Mouse (Mus musculus) heart, embryonic 14.5 days (tissue): ENCODE data around the gene Rab3a. TPM values are rescaled to one million over a fixed set of nuclear protein-coding genes. Genes with fewer than 3 reads are reported as not detected.
A peak's percentile ranks its signal among the peaks of the same experiment; 100 is the strongest.

Experiments used
- ATAC-seq: fragments of 200-750 bp; cut with Nextera tagmentation; 2 replicates; pipeline ENCODE4 v1.8.0; 2017; ENCODE audit warnings: low read depth, moderate TSS enrichment; ENCODE audit not compliant: insufficient number of reproducible peaks, insufficient read depth, low FRiP score
- H3K27ac ChIP-seq, 2 experiments: fragments of 200-500 bp in 1 of 2; fragments of 300-500 bp in 1 of 2; sonication (generic) in 1 of 2; replicated peaks in 1 of 2; 2 replicates each; pipeline ENCODE4 v1.5.1; 2012 to 2014; ENCODE audit warnings: low read depth in 2 of 2, low read length in 2 of 2, control low read depth in 1 of 2, mild to moderate bottlenecking in 1 of 2, mixed read lengths in 1 of 2; ENCODE audit not compliant: control insufficient read depth in 1 of 2, insufficient read depth in 1 of 2
- H3K27me3 ChIP-seq: fragments of 300-500 bp; sonication (generic); 2 replicates; pipeline ENCODE4 v1.6.1; 2014; ENCODE audit warnings: mild to moderate bottlenecking, low read length, control low read depth; ENCODE audit not compliant: control insufficient read depth, insufficient read depth
- H3K36me3 ChIP-seq: fragments of 300-500 bp; sonication (generic); 2 replicates; pipeline ENCODE4 v1.6.1; 2014; ENCODE audit warnings: mild to moderate bottlenecking, control low read depth, low read length, mixed read lengths; ENCODE audit not compliant: control insufficient read depth, insufficient read depth
- H3K4me1 ChIP-seq, 2 experiments: fragments of 200-500 bp in 1 of 2; fragments of 300-500 bp in 1 of 2; sonication (generic) in 1 of 2; 2 replicates each; pipeline ENCODE4 v1.6.1; 2012 to 2014; ENCODE audit warnings: low read length in 2 of 2, control low read depth in 1 of 2, mixed read lengths in 1 of 2; ENCODE audit not compliant: control insufficient read depth in 2 of 2, insufficient read depth in 2 of 2
- H3K4me2 ChIP-seq: fragments of 300-500 bp; sonication (generic); 2 replicates; pipeline ENCODE4 v1.6.1; 2014; ENCODE audit warnings: mild to moderate bottlenecking, low read length
- H3K4me3 ChIP-seq, 2 experiments: fragments of 200-500 bp in 1 of 2; fragments of 300-500 bp in 1 of 2; sonication (generic) in 1 of 2; 2 replicates each; pipeline ENCODE4 v1.5.1; 2012 to 2014; ENCODE audit warnings: low read length in 2 of 2, mild to moderate bottlenecking in 2 of 2, control low read depth in 1 of 2, low read depth in 1 of 2, moderate library complexity in 1 of 2; ENCODE audit not compliant: control insufficient read depth in 1 of 2, insufficient read depth in 1 of 2
- H3K9ac ChIP-seq: fragments of 300-500 bp; sonication (generic); 2 replicates; pipeline ENCODE4 v1.6.1; 2014; ENCODE audit warnings: mild to moderate bottlenecking, low read length
- H3K9me3 ChIP-seq: fragments of 300-500 bp; sonication (generic); 2 replicates; pipeline ENCODE4 v1.6.1; 2016; ENCODE audit warnings: low read length, control low read depth; ENCODE audit not compliant: control insufficient read depth
- WGBS: fragments of 180-500 bp; shearing (Covaris S2); extraction: QIAGEN DNeasy Blood & Tissue Kit; methylation state at CpG from one replicate; pipeline ENCODE4 v1.1.7; 2014; 5-methylcytosine and 5-hydroxymethylcytosine counted together
- polyA plus RNA-seq: library from polyadenylated mRNA; unstranded; fragments of >200 nt; fragmentation: Nextera tagmentation; extraction: Ambion mirVana; gene quantifications from 2 replicates; pipeline ENCODE4 v1.2.1, GENCODE M21; 2014

The Rab3a gene
- polyA plus RNA-seq, 1 experiment from 2014 or later: 25.7 TPM

GRCm38 (mm10) chr8:70775851-70776495 is 21.5 kb downstream of the Rab3a start:
- H3K36me3 ChIP-seq: peaks cover 59% of the 10 kb centered on the region

GRCm38 (mm10) chr8:70776496-70777444 is 22.3 kb downstream of the Rab3a start, which contains the start of gene Pik3r2:
Gene Pik3r2 (minus strand): TSS chr8:70776713.
- H3K27me3 ChIP-seq: no peaks in the 10 kb centered on the region
- H3K27ac ChIP-seq: peak within 1 kb of the TSS; percentile 98 to 99
- peak; percentile 80 for ATAC-seq
- WGBS: under 1% methylated on average over 94 of the region's 94 CpGs
- H3K4me3 ChIP-seq: peak within 1 kb of the TSS; percentile 81 to 86
- peak within 1 kb of the TSS; percentile 98 for H3K4me2 ChIP-seq
- peaks cover 22 to 36% of the 10 kb centered on the region in 2 experiments for H3K4me1 ChIP-seq
- peak within 1 kb of the TSS; percentile 100 for H3K9ac ChIP-seq
- H3K9me3 ChIP-seq: no peaks in the 10 kb centered on the region
- H3K36me3 ChIP-seq: peaks cover 59% of the 10 kb centered on the region

More at GRCm38 (mm10) chr8:70775851-70776495, 21.5 kb downstream of the Rab3a start:
- peak; percentile 2; the same call in 1 of the 2 replicates for ATAC-seq
- H3K4me3 ChIP-seq: peak overlapping the region; percentile 81 to 86
- 4% methylated on average over 34 of the region's 34 CpGs for WGBS
- no peaks in the 10 kb centered on the region for H3K9me3 ChIP-seq
- peak overlapping the region; percentile 100 for H3K9ac ChIP-seq
- peak overlapping the region; percentile 98 for H3K4me2 ChIP-seq
- no peaks in the 10 kb centered on the region for H3K27me3 ChIP-seq
- peak overlapping the region in 1 of 2 experiments; percentile 99; a peak in 2 of 4 replicates for H3K27ac ChIP-seq
- peaks cover 22 to 36% of the 10 kb centered on the region in 2 experiments for H3K4me1 ChIP-seq

DNA sequence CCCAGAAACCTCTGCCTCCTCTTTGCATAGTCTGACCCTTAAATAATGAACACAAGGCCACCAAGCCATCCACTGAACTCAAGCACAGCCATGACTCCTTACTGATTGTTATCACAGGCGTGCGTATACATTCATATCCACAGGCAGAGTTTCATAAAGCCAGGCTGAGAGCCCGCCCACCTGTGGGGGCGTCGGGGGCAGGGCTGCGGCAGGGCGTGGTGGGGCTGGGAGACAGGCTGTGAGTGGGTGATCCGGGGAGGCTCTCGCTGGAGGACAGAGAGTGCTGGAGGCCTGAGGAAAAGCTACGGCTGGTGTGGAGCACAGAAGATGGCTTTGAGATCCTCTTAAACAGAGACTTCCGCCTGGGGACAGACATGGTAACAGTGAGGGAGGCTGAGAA is 25.6 kb downstream of the Rab3a start:
- Histone ChIP-seq H3K27me3 (no peaks in the 10 kb centered on the region), H3K9ac (no peak overlapping the region), H3K27ac (no peak overlapping the region), H3K9me3 (no peaks in the 10 kb centered on the region), H3K36me3 (peaks cover 60% of the 10 kb centered on the region), H3K4me2 (no peak overlapping the region), H3K4me1 (peaks cover 10 to 19% of the 10 kb centered on the region in 2 experiments), H3K4me3 (no peak overlapping the region)
- WGBS: 76% methylated on average over 10 of the region's 11 CpGs
- no peak for ATAC-seq

GRCm38 (mm10) chr8:70786291-70787050 is 32.0 kb downstream of the Rab3a start:
- Histone ChIP-seq H3K27ac (no peak overlapping the region), H3K4me1 (peaks cover 7 to 17% of the 10 kb centered on the region in 2 experiments; a peak in 3 of 4 replicates), H3K36me3 (peaks cover 58% of the 10 kb centered on the region), H3K9me3 (no peaks in the 10 kb centered on the region), H3K27me3 (no peaks in the 10 kb centered on the region), H3K9ac (no peak overlapping the region), H3K4me3 (no peak overlapping the region), H3K4me2 (no peak overlapping the region)
- ATAC-seq: no peak
- 91% methylated on average over 25 of the region's 25 CpGs for WGBS

DNA sequence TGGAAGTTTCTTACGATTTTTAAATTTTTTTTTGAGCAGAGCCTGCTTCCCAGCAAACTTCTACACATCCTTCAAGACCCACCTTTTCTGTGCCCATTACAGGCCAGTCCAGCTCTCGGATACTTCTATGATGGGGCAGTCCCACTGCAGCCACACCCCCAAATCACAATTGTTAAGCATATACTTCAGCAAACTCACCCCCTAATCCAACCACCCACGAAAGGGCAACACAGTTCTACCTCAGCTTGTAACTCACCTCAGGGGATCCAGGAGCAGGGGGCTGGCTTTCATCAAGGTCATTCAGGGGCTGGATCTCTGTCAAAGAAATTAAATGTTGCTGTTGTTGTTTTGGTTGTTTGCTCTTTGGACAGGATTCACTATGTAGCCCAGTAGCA is 32.6 kb downstream of the Rab3a start:
- H3K4me1 ChIP-seq: peaks cover 7 to 23% of the 10 kb centered on the region in 2 experiments; a peak in 3 of 4 replicates
- no peak overlapping the region for H3K27ac ChIP-seq
- no peak overlapping the region; the same call in 1 of the 2 replicates for H3K9ac ChIP-seq
- no peak overlapping the region for H3K4me2 ChIP-seq
- WGBS: 91% methylated on average over 3 of the region's 3 CpGs
- no peaks in the 10 kb centered on the region for H3K27me3 ChIP-seq
- ATAC-seq: no peak
- no peak overlapping the region for H3K4me3 ChIP-seq
- H3K9me3 ChIP-seq: no peaks in the 10 kb centered on the region
- H3K36me3 ChIP-seq: peaks cover 53% of the 10 kb centered on the region

GRCm38 (mm10) chr8:70787941-70788667 is 33.6 kb downstream of the Rab3a start:
- Histone ChIP-seq H3K4me1 (peaks cover 13 to 29% of the 10 kb centered on the region in 2 experiments; a peak in 3 of 4 replicates), H3K9ac (no peak overlapping the region), H3K27me3 (peaks cover under 1% of the 10 kb centered on the region), H3K27ac (no peak overlapping the region), H3K4me3 (peak overlapping the region in 1 of 2 experiments; percentile 25; a peak in 2 of 4 replicates), H3K9me3 (no peaks in the 10 kb centered on the region), H3K4me2 (peak overlapping the region; percentile 37), H3K36me3 (peaks cover 48% of the 10 kb centered on the region)
- WGBS: 17% methylated on average over 30 of the region's 30 CpGs
- ATAC-seq: no peak
